Mouse (Mus musculus) midbrain, embryonic 13.5 days (tissue): ENCODE results near the gene Srsf10. TPM values are rescaled to one million over a fixed set of nuclear protein-coding genes. Genes with fewer than 3 reads are reported as not detected.

Experiments
- ATAC-seq: fragments of 200-750 bp; cut with Nextera tagmentation; 2 replicates; pipeline ENCODE4 v1.8.0; 2017; ENCODE audit warnings: mild to moderate bottlenecking, moderate TSS enrichment, moderate library complexity
- H3K27ac ChIP-seq: fragments of 300-500 bp; sonication (generic); 2 replicates; pipeline ENCODE4 v1.5.1; 2015; ENCODE audit warnings: inconsistent platforms, mild to moderate bottlenecking, moderate library complexity
- H3K27me3 ChIP-seq: fragments of 300-500 bp; sonication (generic); 2 replicates; pipeline ENCODE4 v1.6.1; 2015; ENCODE audit warnings: mild to moderate bottlenecking, inconsistent platforms
- H3K36me3 ChIP-seq: fragments of 300-500 bp; sonication (generic); 2 replicates; pipeline ENCODE4 v1.6.1; 2015; ENCODE audit warnings: mild to moderate bottlenecking, inconsistent platforms
- H3K4me1 ChIP-seq: fragments of 300-500 bp; sonication (generic); replicated peaks from 2 replicates; pipeline ENCODE4 v1.6.1; 2015; ENCODE audit warnings: inconsistent platforms
- H3K4me2 ChIP-seq: fragments of 300-500 bp; sonication (generic); replicated peaks from 2 replicates; pipeline ENCODE4 v1.6.1; 2015; ENCODE audit warnings: moderate library complexity, mild to moderate bottlenecking, inconsistent platforms
- H3K4me3 ChIP-seq: fragments of 300-500 bp; sonication (generic); replicated peaks from 2 replicates; pipeline ENCODE4 v1.5.1; 2015; ENCODE audit warnings: mild to moderate bottlenecking, inconsistent platforms
- H3K9ac ChIP-seq: fragments of 300-500 bp; sonication (generic); replicated peaks from 2 replicates; pipeline ENCODE4 v1.6.1; 2015; ENCODE audit warnings: mild to moderate bottlenecking, inconsistent platforms
- H3K9me3 ChIP-seq: fragments of 300-500 bp; sonication (generic); 2 replicates; pipeline ENCODE4 v1.6.1; 2016; ENCODE audit warnings: mild to moderate bottlenecking, inconsistent platforms
- WGBS: fragments of 180-500 bp; shearing (Covaris S2); methylation state at CpG from one replicate; pipeline ENCODE4 v1.1.7; 2015; 5-methylcytosine and 5-hydroxymethylcytosine counted together
- polyA plus RNA-seq: library from polyadenylated mRNA; unstranded; fragments of >200 nt; fragmentation: Nextera tagmentation; extraction: Ambion mirVana; gene quantifications from 2 replicates; pipeline ENCODE4 v1.2.1, GENCODE M21; 2015

The Srsf10 gene
- polyA plus RNA-seq, result 267 and 285 TPM in 2 replicates

DNA sequence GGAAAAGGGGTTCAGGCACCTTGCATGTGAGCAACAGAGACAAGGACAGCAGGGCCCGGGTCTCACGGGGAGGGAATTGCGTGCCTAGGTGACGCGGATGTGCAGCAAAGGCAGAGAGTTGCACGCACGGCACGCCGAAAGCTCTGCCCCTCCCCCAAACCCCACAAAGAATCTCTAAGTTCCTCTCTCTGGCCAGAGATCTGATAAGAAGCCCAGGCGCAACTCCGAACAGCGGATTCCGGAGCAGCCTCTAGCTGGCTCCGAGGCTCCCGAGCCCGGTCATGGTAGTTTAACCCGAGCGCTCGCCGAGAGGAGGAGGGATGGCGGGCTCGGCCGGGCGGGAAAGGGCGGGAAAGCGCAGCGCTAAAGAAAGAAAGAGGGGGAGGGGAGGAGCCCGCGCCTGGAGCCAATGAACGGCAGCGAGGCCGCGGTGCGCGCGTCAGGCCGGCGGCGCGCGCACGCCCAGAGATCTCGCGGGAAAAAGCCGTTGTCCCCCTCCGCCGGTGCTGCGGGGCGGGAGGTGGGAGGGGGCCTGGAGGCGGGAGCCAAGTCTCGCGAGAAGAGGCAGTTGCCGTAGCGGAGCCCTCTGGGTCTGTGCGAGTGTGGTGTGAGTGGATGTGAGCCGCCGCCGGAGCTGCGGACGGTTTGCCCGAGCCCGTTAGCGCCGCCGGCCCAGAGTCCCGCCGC is at the start of gene Srsf10:
Gene Srsf10, plus strand, starts transcription at position 212 of the 687 bp plus-strand sequence.
- peak within 1 kb of the TSS; percentile 95 for H3K4me3 ChIP-seq
- peak within 1 kb of the TSS; percentile 97 for H3K9ac ChIP-seq
- 2% methylated on average over 61 of the region's 67 CpGs for WGBS
- H3K27ac ChIP-seq, result peak within 1 kb of the TSS; percentile 99
- H3K36me3 ChIP-seq, result no peaks in the 10 kb centered on the region
- ATAC-seq, result peak; percentile 97
- H3K9me3 ChIP-seq, result no peaks in the 10 kb centered on the region
- H3K27me3 ChIP-seq, result no peaks in the 10 kb centered on the region
- H3K4me1 ChIP-seq, result peaks cover 53% of the 10 kb centered on the region
- H3K4me2 ChIP-seq, result peak within 1 kb of the TSS; percentile 80

DNA sequence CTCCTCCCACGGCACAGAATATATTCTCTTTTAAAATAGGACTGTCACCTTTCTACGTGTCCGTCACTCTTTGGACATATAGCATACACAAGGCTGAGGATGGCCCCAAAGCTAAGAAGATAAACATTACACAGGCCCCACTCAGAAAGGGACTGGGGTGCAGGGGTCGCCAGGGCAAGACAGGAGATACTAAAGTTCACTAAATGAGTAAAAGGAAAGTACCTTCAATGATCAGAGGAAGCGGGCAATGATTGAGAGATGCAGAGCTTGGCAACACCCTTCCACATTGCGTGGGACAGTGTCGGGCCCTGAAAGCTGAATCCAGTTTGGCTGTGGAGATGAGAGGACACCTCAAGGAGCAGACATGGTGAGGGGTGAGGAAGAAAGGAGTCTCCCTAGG is 40.7 kb upstream of the Srsf10 start:
- H3K9me3 ChIP-seq, result no peaks in the 10 kb centered on the region
- 83% methylated on average over 7 of the region's 7 CpGs for WGBS
- H3K4me2 ChIP-seq, result no peak overlapping the region
- H3K4me3 ChIP-seq, result no peak overlapping the region
- no peaks in the 10 kb centered on the region for H3K4me1 ChIP-seq
- no peaks in the 10 kb centered on the region for H3K36me3 ChIP-seq
- ATAC-seq, result no peak
- no peak overlapping the region for H3K9ac ChIP-seq
- no peak overlapping the region for H3K27ac ChIP-seq
- H3K27me3 ChIP-seq, result no peaks in the 10 kb centered on the region

DNA sequence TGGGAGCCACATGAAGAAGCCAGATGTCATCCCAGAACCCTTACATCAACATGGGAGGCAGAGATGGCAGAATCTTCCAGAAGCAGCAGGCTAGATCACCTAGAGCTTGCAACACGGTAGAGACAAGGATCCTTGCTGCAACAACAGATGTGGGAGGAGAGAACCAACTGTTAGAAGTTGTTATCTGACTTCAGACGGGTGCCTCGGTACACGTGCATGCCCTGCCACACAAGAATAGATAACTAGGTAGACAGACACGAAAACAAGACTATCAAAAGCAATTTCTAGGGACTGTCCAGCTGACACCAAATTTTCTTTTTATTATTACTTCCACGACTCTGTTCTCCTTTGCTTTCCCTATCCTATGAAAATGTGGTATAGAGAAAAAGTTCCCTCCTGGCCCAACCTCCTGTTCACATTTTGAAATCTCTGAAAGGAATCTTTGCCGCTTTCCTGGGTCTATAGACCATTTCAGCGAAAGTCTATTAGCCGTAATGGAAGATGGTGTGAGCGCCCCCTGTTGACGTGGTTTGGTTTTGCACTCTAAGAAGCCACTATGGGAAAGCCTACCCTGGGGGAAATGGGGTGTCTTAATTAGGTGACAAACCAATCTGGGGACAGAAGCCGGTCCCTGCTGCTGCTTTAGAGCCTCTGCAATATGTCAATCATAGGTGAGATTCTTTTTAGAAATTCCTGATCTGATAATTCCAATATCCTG is 38.5 kb upstream of the Srsf10 start:
- H3K9me3 ChIP-seq, result no peaks in the 10 kb centered on the region
- 43% methylated on average over 12 of the region's 12 CpGs for WGBS
- no peak for ATAC-seq
- H3K4me3 ChIP-seq, result no peak overlapping the region
- H3K27ac ChIP-seq, result no peak overlapping the region
- H3K36me3 ChIP-seq, result no peaks in the 10 kb centered on the region
- no peak overlapping the region for H3K9ac ChIP-seq
- no peaks in the 10 kb centered on the region for H3K27me3 ChIP-seq
- no peaks in the 10 kb centered on the region for H3K4me1 ChIP-seq
- H3K4me2 ChIP-seq, result no peak overlapping the region

DNA sequence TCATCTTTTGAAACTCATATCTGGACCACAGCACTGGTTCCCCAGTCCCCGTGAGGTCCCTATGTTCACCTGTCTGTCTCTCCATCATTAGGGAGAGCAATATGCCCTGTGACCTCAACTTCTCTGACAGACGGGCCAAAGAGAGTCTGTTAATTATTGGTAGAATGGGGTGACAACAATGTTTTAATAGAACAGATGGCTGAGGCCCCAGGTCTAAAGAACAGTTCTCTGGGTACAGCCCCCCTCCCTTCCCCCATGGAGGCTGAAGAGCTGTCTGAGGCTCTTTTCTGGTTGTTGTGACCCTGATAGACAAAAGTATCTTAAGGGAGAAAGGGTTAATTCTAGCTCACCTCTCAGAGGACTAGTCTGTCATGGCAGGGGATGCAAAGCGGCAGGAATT is 37.2 kb upstream of the Srsf10 start:
- no peak for ATAC-seq
- Histone ChIP-seq H3K4me1 (no peaks in the 10 kb centered on the region), H3K27ac (no peak overlapping the region), H3K4me3 (no peak overlapping the region), H3K9me3 (no peaks in the 10 kb centered on the region), H3K9ac (no peak overlapping the region), H3K36me3 (no peaks in the 10 kb centered on the region), H3K4me2 (no peak overlapping the region), H3K27me3 (no peaks in the 10 kb centered on the region)
- 77% methylated on average over 3 of the region's 3 CpGs for WGBS

DNA sequence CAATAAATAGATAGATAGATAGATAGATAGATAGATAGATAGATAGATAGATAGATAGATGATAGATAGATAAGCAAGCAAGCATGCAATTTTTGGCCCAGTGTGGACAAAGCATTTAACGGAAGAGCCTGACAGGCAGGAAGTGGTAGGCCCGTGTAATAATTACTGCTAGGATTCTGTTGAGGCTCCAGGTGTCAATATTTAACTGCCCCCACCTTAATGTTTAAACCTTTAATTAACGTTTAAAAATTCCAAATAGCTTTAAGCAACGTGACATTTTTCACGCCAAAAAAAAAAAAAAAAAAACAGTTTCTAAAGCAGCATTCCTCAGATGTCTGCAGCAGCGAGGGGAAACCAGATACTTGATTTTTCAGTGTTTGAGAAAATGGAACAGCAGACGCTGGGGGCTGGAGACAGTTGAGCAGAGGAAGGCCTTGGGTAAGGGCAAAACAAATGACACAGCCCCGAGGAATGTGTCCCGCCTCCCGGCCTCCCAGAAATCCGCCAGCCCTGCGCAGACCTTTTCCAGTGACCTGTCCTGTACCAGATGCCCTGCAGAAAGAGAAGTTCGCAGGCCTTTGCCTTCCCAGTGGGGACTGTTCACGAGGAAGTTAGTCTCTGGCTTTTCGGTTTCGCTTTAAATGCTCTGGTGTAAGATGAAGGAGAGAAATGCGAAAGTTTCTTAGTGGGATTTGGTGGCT is 35.6 kb upstream of the Srsf10 start:
- no peak for ATAC-seq
- H3K9ac ChIP-seq, result no peak overlapping the region
- no peaks in the 10 kb centered on the region for H3K9me3 ChIP-seq
- 81% methylated on average over 17 of the region's 17 CpGs for WGBS
- no peak overlapping the region for H3K4me3 ChIP-seq
- no peaks in the 10 kb centered on the region for H3K36me3 ChIP-seq
- no peak overlapping the region for H3K4me2 ChIP-seq
- no peak overlapping the region for H3K27ac ChIP-seq
- no peaks in the 10 kb centered on the region for H3K27me3 ChIP-seq
- H3K4me1 ChIP-seq, result no peaks in the 10 kb centered on the region

DNA sequence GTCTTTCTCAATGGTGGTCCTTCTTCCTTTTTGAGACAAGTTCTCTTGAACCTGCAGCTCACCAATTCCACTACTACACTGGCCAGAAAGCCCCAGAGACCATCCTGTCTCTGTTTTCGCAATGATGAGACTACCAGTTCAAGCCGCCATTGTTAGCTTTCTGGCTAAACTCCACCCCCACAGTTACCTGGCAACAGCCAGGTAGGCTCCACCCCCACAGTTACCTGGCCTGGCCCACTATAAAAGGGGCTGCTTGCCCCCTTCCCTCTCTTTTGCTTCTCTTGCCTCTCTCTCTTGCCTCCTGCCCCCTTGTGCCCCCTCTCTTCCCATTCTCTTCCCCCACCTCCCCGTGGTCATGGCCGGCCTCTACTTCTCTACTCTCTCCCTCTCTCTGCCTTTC is 33.8 kb upstream of the Srsf10 start:
- Histone ChIP-seq H3K4me1 (no peaks in the 10 kb centered on the region), H3K36me3 (no peaks in the 10 kb centered on the region), H3K9ac (no peak overlapping the region), H3K9me3 (no peaks in the 10 kb centered on the region), H3K4me3 (no peak overlapping the region), H3K27ac (no peak overlapping the region), H3K4me2 (no peak overlapping the region), H3K27me3 (no peaks in the 10 kb centered on the region)
- ATAC-seq, result no peak
- WGBS, result 89% methylated on average over 4 of the region's 4 CpGs

DNA sequence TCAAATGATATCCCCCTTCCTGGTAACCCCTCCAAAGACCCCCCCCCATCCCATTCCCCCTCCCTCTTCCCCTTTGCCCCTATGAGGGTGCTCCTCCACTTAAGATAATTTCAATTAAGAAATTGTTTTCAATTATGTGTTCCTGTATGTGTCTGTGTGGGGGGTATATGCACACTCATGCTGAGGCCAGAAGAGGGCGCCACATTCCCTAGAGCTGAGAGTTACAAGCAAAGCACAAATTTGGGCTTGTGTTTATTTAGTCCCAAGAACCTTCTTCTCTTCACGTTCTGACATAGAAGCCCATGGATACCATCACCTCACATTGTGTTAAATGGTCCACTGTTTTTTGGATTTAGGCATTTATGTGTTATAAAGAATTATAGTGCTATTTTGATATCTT is 32.2 kb upstream of the Srsf10 start:
- no peaks in the 10 kb centered on the region for H3K9me3 ChIP-seq
- no peak overlapping the region for H3K4me3 ChIP-seq
- 55% methylated on average over 2 of the region's 2 CpGs for WGBS
- no peak overlapping the region for H3K27ac ChIP-seq
- ATAC-seq, result no peak
- H3K36me3 ChIP-seq, result no peaks in the 10 kb centered on the region
- H3K9ac ChIP-seq, result no peak overlapping the region
- H3K27me3 ChIP-seq, result no peaks in the 10 kb centered on the region
- H3K4me2 ChIP-seq, result no peak overlapping the region
- peaks cover under 1% of the 10 kb centered on the region for H3K4me1 ChIP-seq

DNA sequence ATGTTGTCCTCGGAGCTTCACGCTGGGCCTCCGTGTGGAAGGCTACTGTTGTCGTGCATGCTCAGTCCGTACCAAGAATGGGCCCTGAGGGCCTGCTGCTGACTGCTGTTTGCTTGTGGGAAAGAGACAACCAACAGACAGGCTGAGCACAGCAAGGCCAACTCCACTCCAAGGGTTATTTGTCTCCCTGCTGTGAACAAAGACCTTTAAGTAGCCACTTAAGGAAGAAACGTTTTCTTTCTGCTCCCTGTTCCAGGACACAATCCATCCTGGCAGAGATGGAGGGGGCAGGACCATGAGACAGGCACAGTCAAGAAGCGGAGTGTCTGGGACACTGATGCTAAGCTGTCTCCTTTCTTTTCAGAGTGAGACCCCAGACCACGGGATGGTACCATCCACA is 31.3 kb upstream of the Srsf10 start:
- no peak overlapping the region for H3K27ac ChIP-seq
- 39% methylated on average over 8 of the region's 8 CpGs for WGBS
- H3K36me3 ChIP-seq, result no peaks in the 10 kb centered on the region
- no peak for ATAC-seq
- H3K9ac ChIP-seq, result no peak overlapping the region
- no peak overlapping the region for H3K4me3 ChIP-seq
- no peak overlapping the region for H3K4me2 ChIP-seq
- H3K9me3 ChIP-seq, result no peaks in the 10 kb centered on the region
- no peaks in the 10 kb centered on the region for H3K27me3 ChIP-seq
- H3K4me1 ChIP-seq, result peaks cover 10% of the 10 kb centered on the region

DNA sequence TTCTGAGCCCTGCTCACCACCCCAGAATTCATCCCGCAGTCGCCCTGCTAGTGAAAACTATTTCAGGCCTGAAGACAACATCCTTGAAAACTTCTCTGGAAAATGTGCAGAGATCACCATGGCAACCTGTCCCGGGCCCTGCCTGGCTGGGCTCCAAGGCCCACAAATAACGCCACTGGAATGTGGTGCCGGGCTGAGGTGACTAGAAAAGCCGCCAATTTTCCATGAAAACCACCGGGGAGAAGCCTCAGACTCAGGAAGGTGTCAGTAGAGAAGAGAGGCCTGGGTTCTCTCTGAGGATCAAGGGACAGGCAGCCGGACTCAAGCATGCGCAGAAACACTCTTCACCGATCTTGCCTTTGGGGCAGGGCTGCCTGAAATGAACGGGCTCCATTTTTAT is 27.1 kb upstream of the Srsf10 start:
- Histone ChIP-seq H3K9ac (no peak overlapping the region), H3K4me2 (0 out of 2 replicates have a peak overlapping the region, but pooled peaks have one; percentile 9), H3K27me3 (no peaks in the 10 kb centered on the region), H3K36me3 (no peaks in the 10 kb centered on the region), H3K4me3 (no peak overlapping the region), H3K9me3 (no peaks in the 10 kb centered on the region), H3K27ac (peak overlapping the region; percentile 59), H3K4me1 (peaks cover 22% of the 10 kb centered on the region)
- peak; percentile 30; the same call in 1 of the 2 replicates for ATAC-seq
- WGBS, result 20% methylated on average over 11 of the region's 11 CpGs

DNA sequence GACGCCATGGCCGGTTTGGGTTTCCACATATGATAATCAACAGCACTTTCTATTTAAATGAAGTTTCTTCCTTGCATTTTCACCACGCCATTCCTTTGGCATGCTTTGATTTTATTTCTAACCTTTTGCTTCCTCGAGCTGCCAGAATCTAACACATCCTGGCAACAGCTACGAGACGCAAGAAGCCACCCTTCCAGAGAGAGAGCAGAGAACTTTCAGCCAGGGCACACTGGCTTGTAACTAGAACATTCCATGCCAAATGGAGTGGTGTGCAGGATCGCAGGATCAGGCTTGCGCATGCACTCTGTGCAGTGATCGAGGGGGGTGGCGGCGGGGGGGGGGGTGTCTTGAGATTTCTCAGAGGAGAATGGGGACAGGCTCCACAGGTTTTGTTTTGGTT is 23.5 kb upstream of the Srsf10 start:
- no peak overlapping the region for H3K9ac ChIP-seq
- no peak overlapping the region for H3K4me2 ChIP-seq
- WGBS, result 77% methylated on average over 11 of the region's 11 CpGs
- ATAC-seq, result no peak
- H3K4me3 ChIP-seq, result no peak overlapping the region
- no peaks in the 10 kb centered on the region for H3K27me3 ChIP-seq
- H3K4me1 ChIP-seq, result peaks cover 31% of the 10 kb centered on the region
- H3K9me3 ChIP-seq, result no peaks in the 10 kb centered on the region
- H3K27ac ChIP-seq, result no peak overlapping the region
- no peaks in the 10 kb centered on the region for H3K36me3 ChIP-seq

DNA sequence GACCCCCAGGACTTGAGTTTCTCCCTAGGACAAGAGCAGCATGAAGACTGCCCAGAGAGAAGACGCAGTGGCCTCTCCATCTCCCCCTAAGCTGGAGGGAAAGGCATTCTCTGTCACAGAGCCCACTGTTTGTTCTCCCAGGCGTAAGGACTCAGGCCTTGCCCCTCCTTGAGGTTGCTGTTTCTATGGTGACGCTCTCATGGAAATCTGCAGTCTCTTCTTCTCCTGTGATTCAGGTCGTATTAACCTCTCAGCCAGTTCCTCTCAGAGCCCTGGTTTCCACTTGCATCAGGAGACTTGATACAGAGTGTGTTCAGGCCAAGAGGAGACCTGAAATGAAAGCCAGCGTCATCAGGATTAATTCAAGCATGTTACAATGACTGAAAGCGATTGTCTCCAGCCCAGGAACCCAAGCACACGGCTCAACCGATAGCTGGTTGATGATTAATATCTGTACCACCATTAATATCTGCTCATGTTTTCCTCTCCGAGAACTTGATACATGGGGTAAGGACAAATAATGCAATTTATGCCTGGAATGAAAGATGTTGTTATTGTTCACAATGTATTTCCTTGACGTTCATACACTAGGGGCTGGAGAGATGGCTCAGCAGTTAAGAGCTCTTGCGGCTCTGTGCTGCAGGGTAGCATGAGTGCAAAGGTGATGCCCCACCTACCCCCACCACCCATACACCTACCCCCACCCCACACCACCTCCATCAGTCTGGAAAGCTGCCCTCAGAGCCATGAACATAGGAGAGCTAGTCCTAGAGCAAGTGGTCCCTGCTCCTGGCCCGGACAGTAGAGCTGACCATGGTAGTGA is 22.0 kb upstream of the Srsf10 start:
- H3K9me3 ChIP-seq, result no peaks in the 10 kb centered on the region
- H3K4me1 ChIP-seq, result peaks cover 27% of the 10 kb centered on the region
- peak overlapping the region; percentile 16 for H3K4me2 ChIP-seq
- peak; percentile 82 for ATAC-seq
- H3K36me3 ChIP-seq, result no peaks in the 10 kb centered on the region
- H3K9ac ChIP-seq, result 0 out of 2 replicates have a peak overlapping the region, but pooled peaks have one; percentile 44
- no peaks in the 10 kb centered on the region for H3K27me3 ChIP-seq
- H3K27ac ChIP-seq, result peak overlapping the region; percentile 86
- H3K4me3 ChIP-seq, result no peak overlapping the region
- WGBS, result 38% methylated on average over 12 of the region's 12 CpGs
